Mouse (Mus musculus): ENCODE results near the gene Gstcd. TPM values are rescaled to one million over a fixed set of nuclear protein-coding genes. Genes with fewer than 3 reads are reported as not detected.

The Gstcd gene
- polyA plus RNA-seq, 1 experiment from 2014 or later = 4.2 TPM

DNA sequence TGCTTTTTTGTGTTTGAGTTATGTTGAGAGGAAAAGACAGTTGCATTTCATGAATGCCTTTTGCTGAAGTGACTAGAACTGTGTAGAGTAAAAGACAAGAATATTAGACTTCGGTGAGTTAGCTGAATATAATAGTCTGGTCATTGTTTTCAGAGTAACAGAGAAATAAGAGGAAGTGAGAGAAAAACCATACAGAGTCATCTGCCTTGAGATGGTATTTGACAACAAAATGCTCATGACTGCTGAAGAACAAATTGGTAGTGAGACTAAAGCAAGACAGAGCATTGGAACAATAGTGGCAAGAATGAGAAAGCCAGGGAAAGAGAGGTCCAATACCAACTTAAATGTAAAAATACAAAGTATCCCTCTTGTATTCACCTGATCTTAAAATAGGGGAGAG, 1.1 kb upstream of the Gstcd start:
- H3K4me3 ChIP-seq = peak overlapping the region; percentile 89; the same call in 1 of the 2 replicates
- H3K9me3 ChIP-seq = no peaks in the 10 kb centered on the region
- 0 out of 2 replicates have a peak, but pooled peaks cover 2% of the 10 kb centered on the region for H3K36me3 ChIP-seq (replicated peaks)
- no peaks in the 10 kb centered on the region for H3K27me3 ChIP-seq (replicated peaks)
- ATAC-seq (replicated peaks) = no peak
- no peak overlapping the region for H3K9ac ChIP-seq
- 79% methylated on average over 1 of the region's 1 CpGs for WGBS
- peak overlapping the region; percentile 62 for H3K4me2 ChIP-seq
- H3K27ac ChIP-seq = no peak overlapping the region
- peaks cover 32% of the 10 kb centered on the region for H3K4me1 ChIP-seq

DNA sequence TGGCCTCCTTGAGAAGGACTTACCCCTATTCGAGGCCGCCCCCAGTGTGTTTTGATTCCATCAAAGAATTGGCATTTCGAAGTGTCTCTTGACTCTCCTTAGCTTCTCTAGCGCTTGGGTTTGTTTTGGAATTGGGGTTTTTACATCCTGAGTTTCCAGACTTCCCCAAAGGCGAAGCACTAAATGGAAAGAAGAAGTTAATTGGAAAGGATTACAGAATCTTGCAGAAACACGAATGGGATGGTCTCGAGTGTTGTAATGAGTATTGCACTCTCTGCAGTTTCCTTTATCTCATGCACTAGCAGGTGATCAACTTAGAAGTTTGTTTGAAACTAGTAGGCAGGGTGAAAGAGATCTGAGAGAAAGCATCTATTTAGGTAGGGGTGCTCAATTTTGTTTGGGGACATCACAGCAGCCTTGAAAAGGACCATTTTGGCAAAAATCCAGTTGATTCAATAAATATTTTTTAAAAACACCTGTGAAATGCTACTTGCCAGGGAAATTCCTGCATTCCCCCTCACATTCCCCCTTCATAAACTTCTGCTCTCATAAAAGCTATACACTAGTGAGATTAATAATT, 531 bp upstream of the Gstcd start:
- Histone ChIP-seq H3K27ac (peak overlapping the region; percentile 98), H3K4me2 (peak overlapping the region; percentile 62), H3K9me3 (no peaks in the 10 kb centered on the region), H3K9ac (peak overlapping the region; percentile 87), H3K36me3 (replicated peaks) (no peaks in the 10 kb centered on the region), H3K4me3 (peak overlapping the region; percentile 89), H3K27me3 (replicated peaks) (no peaks in the 10 kb centered on the region), H3K4me1 (peaks cover 32% of the 10 kb centered on the region)
- ATAC-seq (replicated peaks) = peak; percentile 1; the same call in 1 of the 2 replicates
- WGBS = under 1% methylated on average over 7 of the region's 7 CpGs

DNA sequence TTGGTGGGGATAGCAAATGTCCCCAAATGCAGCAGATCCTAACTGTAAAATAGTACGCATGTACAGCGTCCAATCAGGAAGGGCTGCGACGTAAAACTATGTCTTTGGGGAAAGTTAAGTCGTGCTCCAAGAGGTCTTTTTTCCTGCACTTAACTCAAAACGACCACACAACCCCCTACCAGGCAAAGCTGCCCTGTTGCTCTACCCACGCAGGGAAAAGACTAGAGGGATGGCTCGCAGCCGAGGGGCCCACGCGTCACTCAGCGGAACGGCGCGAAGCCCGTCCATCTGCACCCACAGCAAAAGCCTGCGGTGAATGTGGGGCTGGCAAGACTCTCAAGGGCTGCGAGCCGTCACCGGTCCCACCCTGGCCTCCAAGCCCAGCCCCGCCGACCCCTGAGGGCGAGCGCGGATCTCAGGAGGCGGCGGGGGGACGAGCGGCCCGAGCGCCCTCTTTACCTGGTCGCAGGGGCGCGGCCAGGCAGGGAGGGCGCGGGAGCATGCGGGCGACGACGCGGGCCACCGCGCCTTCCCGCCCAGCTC, 641 bp downstream of the Gstcd start:
- H3K9ac ChIP-seq = peak overlapping the region; percentile 87
- H3K36me3 ChIP-seq (replicated peaks) = no peaks in the 10 kb centered on the region
- no peaks in the 10 kb centered on the region for H3K27me3 ChIP-seq (replicated peaks)
- peak; percentile 88; the same call in 1 of the 2 replicates for ATAC-seq (replicated peaks)
- peak overlapping the region; percentile 98 for H3K27ac ChIP-seq
- no peaks in the 10 kb centered on the region for H3K9me3 ChIP-seq
- peaks cover 32% of the 10 kb centered on the region for H3K4me1 ChIP-seq
- peak overlapping the region; percentile 52 for H3K4me2 ChIP-seq
- under 1% methylated on average over 42 of the region's 44 CpGs for WGBS
- H3K4me3 ChIP-seq = peak overlapping the region; percentile 89

DNA sequence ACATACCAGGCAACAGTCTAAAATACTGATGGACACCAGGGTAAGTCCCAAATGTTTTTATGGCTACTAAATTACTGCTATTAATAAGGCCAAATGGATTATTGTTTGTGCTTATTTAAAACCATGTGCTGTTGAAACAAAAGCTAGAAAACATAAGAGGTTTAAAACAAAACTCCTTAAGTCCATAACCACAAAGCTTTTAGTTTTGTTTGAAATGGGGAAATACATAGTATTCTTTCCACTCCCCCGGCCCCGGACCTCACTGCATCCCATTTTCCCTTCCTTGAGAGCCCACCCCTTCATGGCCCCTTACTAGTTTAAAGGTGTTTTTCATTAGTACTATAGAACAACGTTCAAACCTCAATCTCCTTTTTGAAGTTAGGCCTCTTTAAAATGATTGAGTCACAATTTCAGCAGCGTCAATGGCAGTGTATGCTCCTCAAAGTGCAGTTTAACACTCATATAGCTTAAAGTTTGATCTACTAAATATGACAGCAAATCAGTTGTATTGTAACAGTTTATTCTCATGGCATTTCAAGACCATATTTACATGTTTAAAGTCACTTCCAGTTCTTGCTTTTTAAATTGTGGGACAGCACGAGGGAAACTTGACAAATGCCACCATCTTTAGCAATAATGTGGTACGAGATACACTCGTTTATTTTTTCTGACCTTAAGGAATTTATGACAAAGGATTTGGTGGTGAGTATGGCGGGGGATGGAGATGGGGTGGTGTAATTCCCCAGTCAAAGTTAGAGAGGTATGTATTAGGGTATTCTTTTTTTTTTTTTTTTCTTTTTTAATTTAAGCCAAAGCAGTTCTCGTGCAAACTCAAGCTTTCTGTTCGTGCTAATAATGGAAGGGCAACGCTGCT, 1.3 kb downstream of the Gstcd start:
- ATAC-seq (replicated peaks) = no peak
- peak overlapping the region; percentile 52 for H3K4me2 ChIP-seq
- H3K4me3 ChIP-seq = peak overlapping the region; percentile 89
- H3K9me3 ChIP-seq = no peaks in the 10 kb centered on the region
- H3K27ac ChIP-seq = peak overlapping the region; percentile 98; the same call in 1 of the 2 replicates
- H3K27me3 ChIP-seq (replicated peaks) = no peaks in the 10 kb centered on the region
- no peaks in the 10 kb centered on the region for H3K36me3 ChIP-seq (replicated peaks)
- H3K9ac ChIP-seq = peak overlapping the region; percentile 87
- WGBS = 7% methylated on average over 11 of the region's 11 CpGs
- peaks cover 32% of the 10 kb centered on the region for H3K4me1 ChIP-seq

DNA sequence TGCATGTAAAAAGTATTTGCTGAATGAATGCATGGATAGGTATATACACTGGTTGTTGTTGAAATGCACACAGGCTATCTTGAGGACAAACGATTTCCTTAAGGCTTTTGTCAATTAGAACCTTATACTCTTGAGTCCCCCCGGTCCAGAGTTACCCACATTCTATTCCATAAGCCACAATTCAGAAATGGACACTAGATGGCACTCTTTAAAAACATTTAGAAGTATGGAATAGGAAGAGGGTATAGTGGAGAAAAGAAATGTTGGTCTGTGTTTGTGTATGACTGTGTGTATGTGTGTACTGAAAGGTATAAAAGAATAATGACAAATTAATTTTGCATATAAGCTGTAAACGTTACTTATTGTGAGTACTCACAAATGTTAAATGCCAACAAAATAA, 6.0 kb downstream of the Gstcd start:
- H3K4me1 ChIP-seq = peaks cover 9% of the 10 kb centered on the region
- H3K4me3 ChIP-seq = no peak overlapping the region
- H3K4me2 ChIP-seq = no peak overlapping the region
- H3K9me3 ChIP-seq = no peaks in the 10 kb centered on the region
- peak; percentile 84 for ATAC-seq (replicated peaks)
- H3K9ac ChIP-seq = no peak overlapping the region
- H3K27ac ChIP-seq = no peak overlapping the region
- WGBS = 66% methylated on average over 3 of the region's 3 CpGs
- H3K27me3 ChIP-seq (replicated peaks) = no peaks in the 10 kb centered on the region
- H3K36me3 ChIP-seq (replicated peaks) = peaks cover 17% of the 10 kb centered on the region; the same call in 1 of the 2 replicates

DNA sequence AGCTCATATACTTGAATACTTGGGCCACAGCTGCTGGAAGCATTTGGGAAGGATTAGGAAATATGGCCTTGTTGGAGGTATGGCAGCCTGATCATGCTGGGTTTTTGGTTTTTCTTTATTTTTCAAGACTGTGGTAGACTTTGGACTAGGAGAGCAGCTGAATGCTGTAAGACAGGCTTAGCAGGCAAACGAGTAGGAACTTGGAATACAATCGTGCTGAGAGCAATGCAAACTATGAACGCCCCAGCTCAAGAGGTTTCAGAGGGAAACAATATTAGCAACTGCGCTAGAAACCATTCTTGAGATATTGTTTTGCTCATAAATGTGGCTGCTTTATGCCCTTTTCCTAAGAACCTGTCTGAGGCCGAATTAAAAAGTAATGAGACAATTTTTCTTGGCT, 9.1 kb downstream of the Gstcd start:
- peaks cover 17% of the 10 kb centered on the region; the same call in 1 of the 2 replicates for H3K36me3 ChIP-seq (replicated peaks)
- H3K9me3 ChIP-seq = no peaks in the 10 kb centered on the region
- ATAC-seq (replicated peaks) = no peak
- H3K4me3 ChIP-seq = no peak overlapping the region
- H3K4me2 ChIP-seq = no peak overlapping the region
- H3K9ac ChIP-seq = no peak overlapping the region
- 94% methylated on average over 5 of the region's 5 CpGs for WGBS
- H3K27ac ChIP-seq = no peak overlapping the region
- no peaks in the 10 kb centered on the region for H3K4me1 ChIP-seq
- no peaks in the 10 kb centered on the region for H3K27me3 ChIP-seq (replicated peaks)

DNA sequence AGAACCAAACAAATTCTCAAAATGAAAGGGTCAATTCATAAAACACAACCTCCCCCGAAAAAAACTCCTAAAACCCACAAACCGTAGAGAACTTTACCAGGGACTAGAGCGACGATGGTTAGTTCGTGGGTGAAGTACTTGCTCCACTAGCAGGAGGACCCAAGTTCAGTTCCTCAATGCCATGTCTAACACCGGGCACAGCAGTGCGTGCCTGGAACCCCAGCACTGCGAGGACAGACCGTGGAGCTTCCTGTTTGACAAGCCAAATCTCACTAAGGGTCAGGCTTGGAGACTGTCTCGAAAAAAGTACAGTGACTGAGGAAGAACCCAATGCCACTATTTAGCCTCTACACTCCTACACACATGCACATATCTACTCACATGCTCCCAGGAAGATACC, 16.3 kb downstream of the Gstcd start:
- no peak for ATAC-seq (replicated peaks)
- no peak overlapping the region for H3K4me3 ChIP-seq
- H3K36me3 ChIP-seq (replicated peaks) = 0 out of 2 replicates have a peak, but pooled peaks cover 3% of the 10 kb centered on the region
- WGBS = 95% methylated on average over 10 of the region's 10 CpGs
- H3K27me3 ChIP-seq (replicated peaks) = no peaks in the 10 kb centered on the region
- H3K9me3 ChIP-seq = no peaks in the 10 kb centered on the region
- no peak overlapping the region for H3K27ac ChIP-seq
- H3K9ac ChIP-seq = no peak overlapping the region
- no peak overlapping the region for H3K4me2 ChIP-seq
- no peaks in the 10 kb centered on the region for H3K4me1 ChIP-seq

DNA sequence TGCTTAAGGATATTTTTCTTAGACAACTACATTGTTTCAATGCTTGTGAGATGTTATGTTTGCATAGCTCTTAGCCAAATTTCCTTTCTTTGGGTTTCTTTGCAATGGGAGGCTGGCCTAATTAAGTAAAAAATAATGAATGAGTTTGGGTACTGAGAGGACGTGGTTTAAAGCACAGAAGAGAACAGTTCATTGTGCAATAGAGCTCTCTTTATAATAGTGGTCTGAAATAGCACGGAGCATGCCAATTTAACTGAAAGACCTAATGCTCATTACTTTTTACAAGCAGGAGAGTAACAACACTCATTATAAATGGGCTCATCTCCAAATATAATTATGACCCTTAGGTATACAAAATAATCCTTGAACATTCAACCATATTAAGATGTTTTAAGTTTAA, 39.8 kb downstream of the Gstcd start:
- Histone ChIP-seq H3K9me3 (no peaks in the 10 kb centered on the region), H3K36me3 (replicated peaks) (no peaks in the 10 kb centered on the region), H3K4me1 (no peaks in the 10 kb centered on the region), H3K27ac (no peak overlapping the region), H3K27me3 (replicated peaks) (no peaks in the 10 kb centered on the region), H3K4me2 (no peak overlapping the region), H3K4me3 (no peak overlapping the region), H3K9ac (no peak overlapping the region)
- no peak for ATAC-seq (replicated peaks)
- WGBS = 65% methylated on average over 2 of the region's 2 CpGs

DNA sequence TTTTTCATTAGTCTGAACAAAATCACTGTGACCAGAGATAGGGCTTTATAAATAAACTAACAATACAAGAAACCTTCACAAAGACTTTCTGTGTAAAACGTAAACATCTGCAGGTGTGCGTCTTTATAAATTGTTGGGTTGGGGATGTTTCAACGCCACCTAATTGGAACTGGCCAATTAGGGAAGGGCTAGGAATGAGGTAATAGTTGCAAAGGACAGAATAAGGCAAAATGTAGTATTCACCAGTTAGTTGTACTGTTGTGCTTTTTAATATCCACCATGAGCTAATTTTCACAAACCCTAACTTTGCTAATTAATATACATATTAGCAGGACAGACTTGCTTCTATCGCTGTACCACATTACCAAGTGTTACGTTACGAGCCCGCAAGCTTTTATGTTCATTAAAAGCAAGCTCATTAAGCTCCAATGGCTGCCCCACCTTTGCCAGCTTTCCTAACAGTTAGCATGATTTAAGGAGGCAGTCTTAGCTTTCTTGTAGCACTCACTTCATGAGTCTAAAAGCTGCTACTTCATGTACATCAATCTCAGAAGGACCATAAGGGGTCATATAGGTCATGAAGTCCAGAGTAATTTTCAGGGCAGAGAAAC, 58.6 kb downstream of the Gstcd start:
- no peaks in the 10 kb centered on the region for H3K36me3 ChIP-seq (replicated peaks)
- no peak overlapping the region for H3K4me3 ChIP-seq
- no peak overlapping the region for H3K27ac ChIP-seq
- no peak overlapping the region for H3K4me2 ChIP-seq
- 90% methylated on average over 7 of the region's 7 CpGs for WGBS
- H3K27me3 ChIP-seq (replicated peaks) = no peaks in the 10 kb centered on the region
- H3K9ac ChIP-seq = no peak overlapping the region
- H3K9me3 ChIP-seq = no peaks in the 10 kb centered on the region
- H3K4me1 ChIP-seq = no peaks in the 10 kb centered on the region
- no peak for ATAC-seq (replicated peaks)

DNA sequence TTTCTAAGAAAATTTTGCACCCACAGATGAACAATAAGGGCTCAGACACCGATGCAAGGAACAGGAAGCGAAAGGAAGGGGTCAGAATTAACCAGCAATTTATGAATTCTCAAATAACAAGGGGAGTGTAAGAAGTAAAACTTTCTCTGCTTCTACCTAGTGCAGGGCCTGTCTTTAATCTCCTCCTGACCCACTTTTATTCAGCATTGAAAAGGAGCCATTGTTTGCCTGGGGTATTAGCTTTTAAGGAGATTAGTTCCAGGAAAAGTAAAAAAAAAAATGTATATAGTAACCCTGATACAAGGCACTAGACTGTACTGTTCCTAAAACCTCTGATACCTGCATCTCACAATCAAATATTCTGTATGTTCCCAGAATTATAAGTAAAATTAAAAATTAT, 64.9 kb downstream of the Gstcd start:
- H3K9ac ChIP-seq = no peak overlapping the region
- no peak overlapping the region for H3K4me2 ChIP-seq
- no peak overlapping the region for H3K4me3 ChIP-seq
- WGBS = 37% methylated on average over 2 of the region's 2 CpGs
- H3K9me3 ChIP-seq = no peaks in the 10 kb centered on the region
- H3K4me1 ChIP-seq = 0 out of 2 replicates have a peak, but pooled peaks cover 4% of the 10 kb centered on the region
- no peaks in the 10 kb centered on the region for H3K36me3 ChIP-seq (replicated peaks)
- H3K27ac ChIP-seq = no peak overlapping the region
- no peaks in the 10 kb centered on the region for H3K27me3 ChIP-seq (replicated peaks)
- no peak for ATAC-seq (replicated peaks)

DNA sequence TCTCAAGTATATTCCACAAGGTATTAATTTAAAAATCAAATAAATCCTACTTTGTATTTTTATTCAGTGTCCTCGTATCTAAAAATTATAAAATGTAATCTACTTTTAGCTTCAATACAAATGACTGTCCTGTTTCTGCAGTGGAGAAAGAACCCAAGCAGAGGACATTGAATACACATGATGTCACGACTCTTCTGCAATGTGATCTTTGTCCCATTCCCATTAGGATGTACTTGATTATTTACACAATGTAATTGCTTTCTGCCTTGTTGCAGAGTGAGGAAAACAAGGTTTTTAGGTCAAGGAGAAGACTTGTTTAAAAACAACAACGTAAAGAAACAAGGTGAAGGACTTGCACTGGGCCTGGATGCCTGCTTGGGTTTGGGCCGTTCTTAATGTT, 84.6 kb downstream of the Gstcd start:
- ATAC-seq (replicated peaks) = no peak
- H3K4me2 ChIP-seq = no peak overlapping the region
- H3K36me3 ChIP-seq (replicated peaks) = no peaks in the 10 kb centered on the region
- no peak overlapping the region for H3K27ac ChIP-seq
- no peaks in the 10 kb centered on the region for H3K4me1 ChIP-seq
- 87% methylated on average over 4 of the region's 4 CpGs for WGBS
- no peak overlapping the region for H3K4me3 ChIP-seq
- no peaks in the 10 kb centered on the region for H3K27me3 ChIP-seq (replicated peaks)
- H3K9me3 ChIP-seq = no peaks in the 10 kb centered on the region
- H3K9ac ChIP-seq = no peak overlapping the region

DNA sequence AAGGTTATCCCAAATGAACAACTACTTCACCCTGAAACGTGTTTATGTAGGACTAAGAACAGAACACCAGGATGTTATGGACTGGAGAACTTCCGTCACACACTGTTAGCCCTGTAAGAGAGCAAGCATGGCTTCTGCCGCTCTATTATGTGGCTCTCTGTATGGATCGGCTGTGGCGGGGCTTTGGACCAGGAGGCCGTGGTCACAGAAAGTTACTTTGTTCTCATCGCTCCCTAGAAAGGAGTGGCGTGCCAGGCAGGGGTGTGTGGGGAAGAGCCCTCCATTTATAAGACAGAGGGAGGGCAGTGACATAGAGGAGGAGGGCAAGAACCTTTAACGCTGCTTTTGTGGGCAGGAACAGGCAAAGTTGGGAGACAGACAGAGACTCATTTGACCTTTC, 95.5 kb downstream of the Gstcd start:
- H3K36me3 ChIP-seq (replicated peaks) = no peaks in the 10 kb centered on the region
- no peaks in the 10 kb centered on the region for H3K9me3 ChIP-seq
- no peak overlapping the region for H3K27ac ChIP-seq
- ATAC-seq (replicated peaks) = no peak
- H3K27me3 ChIP-seq (replicated peaks) = no peaks in the 10 kb centered on the region
- 71% methylated on average over 9 of the region's 9 CpGs for WGBS
- no peak overlapping the region for H3K4me2 ChIP-seq
- H3K9ac ChIP-seq = no peak overlapping the region
- H3K4me3 ChIP-seq = no peak overlapping the region
- H3K4me1 ChIP-seq = no peaks in the 10 kb centered on the region
